Mouse (Mus musculus): ENCODE results near the gene Cfap99.
A peak's percentile ranks its signal among the peaks of the same experiment; 100 is the strongest.

GRCm38 (mm10) chr5:34271743-34272142 lies 16.7 kb upstream of the Cfap99 start:
- TF ChIP-seq CTCF (IDR thresholded peaks at IDR 0.05; ENCODE audit: low read depth, low read length) (peak; percentile 45), POLR2A (IDR thresholded peaks at IDR 0.05; ENCODE audit: borderline replicate concordance, low read depth, low read length) (no peak)
